Mouse (Mus musculus): ENCODE measurements at regions not wholly inside any gene's neighbourhood (a gene's known extent, or its start where the extent isn't known, plus 50 kb on each side); places are given as distances from the start of the nearest gene placed in this dataset.

GRCm38 (mm10) chrX:60833456-60833855, 59.8 kb downstream of the Sox3 start:
- DNase-seq: no peak

- DNase-seq: peak in 1 of 2 experiments; percentile 3
These were observed 61.8 kb downstream of the Sox3 start for GRCm38 (mm10) chrX:60831330-60832027.

- peak; percentile 84 to 87 for DNase-seq
These were observed 67.8 kb downstream of the Sox3 start for GRCm38 (mm10) chrX:60825181-60826080.

DNA sequence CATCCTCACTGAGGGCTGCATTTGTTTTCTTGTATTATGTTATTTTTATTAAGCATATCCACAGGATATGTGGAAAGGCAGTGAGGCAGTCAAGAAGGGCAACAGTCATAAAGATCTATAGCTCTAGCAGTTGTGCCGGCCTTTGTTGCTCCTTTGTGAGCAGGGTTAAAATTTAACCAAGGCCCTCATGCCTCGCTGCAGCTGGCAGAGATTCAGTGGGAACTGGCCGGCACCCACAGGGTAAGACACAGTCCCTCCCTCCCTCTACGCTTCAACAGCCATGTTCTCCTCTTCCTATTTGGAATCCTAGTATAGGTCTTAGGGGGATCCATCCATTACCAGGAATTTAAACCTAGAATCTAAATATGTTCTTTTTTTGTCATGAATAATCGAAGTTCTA, 94.7 kb downstream of the Sox3 start:
- no peak for DNase-seq

GRCm38 (mm10) chrX:60780766-60781165, 112.5 kb downstream of the Sox3 start:
- DNase-seq: no peak

DNA sequence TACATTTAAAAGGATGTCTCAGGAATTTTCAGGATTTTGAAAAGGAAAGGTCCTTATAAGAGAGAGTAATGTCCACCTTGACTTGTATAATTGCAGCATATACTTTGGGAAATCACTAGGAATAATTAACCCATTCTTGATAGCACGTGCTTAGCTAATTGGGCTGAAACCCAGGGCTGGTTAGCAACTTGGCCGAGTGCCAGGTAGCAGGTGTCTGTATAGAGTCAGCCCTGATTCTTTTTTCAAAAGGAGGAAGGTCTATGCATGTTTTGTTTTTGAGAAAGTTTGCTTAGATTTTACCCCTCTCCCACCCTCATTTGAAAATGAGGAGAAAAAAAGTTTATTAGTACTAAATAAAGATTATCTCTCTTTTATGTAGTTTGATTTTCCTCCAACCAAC, 113.1 kb downstream of the Sox3 start:
- peak; percentile 68 to 73 for DNase-seq

GRCm38 (mm10) chrX:60773645-60774044, 119.6 kb downstream of the Sox3 start:
- DNase-seq: no peak

DNA sequence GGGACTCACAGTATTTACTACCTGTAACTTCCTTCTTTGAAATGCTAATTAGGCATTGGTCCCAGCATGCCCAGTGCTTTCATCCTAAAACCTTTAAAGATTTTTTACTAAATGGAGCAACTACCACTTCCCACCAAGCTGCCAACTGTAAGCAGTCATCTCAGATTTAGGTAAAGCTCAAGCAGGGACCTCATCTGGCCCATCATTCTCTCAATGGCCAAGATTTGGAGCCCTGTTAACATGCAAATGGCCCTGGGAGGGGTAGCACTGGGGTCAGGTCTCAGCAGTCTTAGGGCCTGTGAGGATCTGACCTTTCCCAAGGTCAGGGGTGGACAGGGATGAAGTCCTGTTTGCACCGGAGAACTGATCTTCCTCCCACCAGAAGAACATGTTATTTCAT, 120.8 kb downstream of the Sox3 start:
- no peak for DNase-seq

DNA sequence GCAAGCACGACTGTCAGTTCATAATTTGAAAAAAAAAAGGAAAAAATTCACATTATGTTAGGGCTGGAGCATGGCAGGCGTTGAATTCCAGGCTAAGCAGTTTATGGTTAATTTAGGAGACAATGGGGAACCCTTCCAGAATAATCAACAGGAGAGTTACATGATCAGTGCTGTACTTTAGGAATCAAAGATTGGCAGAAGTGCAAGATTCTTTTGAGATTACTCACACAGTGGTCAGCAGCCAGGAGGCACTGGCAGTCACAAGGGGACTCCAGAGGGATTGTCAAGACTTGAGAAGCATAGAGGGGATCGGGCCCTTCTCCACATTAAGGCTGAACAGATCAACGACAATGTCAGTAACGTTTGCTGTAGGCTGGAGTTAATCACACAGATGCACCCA, 142.8 kb downstream of the Sox3 start:
- DNase-seq: no peak

DNA sequence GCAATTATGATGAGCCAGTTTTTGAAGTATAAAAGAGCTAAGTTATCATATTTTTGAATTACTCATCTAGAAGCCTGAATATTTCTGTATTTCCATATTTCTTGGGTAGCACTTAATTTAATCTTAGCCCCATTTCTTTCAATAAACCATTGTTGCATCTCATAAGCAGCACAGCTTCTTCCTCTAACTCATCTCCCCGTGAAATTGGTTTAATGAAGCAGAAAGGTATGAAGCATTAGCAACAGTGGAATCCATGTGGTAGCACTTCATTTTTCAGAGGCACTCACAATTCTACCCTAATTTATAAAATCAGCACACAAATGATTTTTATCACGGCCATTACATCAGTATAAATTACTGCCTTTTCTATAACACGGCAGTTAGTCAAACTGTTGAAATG, 149.3 kb downstream of the Sox3 start:
- DNase-seq: no peak

DNA sequence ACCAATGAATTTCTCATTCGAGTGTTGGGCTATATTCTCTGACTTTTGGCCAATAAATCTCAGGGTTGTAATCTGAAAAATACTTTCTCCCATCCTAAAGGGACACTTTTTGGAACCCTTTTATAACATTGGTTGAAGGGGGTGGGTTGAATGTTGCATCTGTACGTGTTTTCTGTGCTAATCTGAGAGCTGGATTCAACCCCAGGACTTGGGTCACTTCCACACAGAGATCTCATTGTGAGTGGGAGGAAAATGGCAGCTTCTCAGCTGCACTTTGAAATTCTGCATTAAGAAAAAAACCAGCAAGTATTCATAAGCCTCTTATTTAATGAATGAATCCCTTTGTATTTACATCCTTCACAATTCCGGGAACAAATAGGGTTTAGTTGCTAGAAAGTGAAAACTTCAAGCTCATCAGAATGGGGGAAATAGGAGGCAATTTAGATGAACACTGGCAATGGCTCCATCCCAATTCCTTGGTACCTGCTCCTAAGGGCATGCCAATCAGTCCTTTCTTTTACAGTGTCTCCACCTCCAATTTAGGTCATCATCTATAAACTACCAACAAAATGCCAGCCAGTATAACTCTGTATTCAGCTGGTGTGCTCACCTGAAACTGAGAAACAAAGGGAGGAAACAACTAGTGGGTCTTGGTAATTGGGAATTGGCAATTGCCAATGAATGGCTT, 150.1 kb downstream of the Sox3 start:
- no peak for DNase-seq

DNA sequence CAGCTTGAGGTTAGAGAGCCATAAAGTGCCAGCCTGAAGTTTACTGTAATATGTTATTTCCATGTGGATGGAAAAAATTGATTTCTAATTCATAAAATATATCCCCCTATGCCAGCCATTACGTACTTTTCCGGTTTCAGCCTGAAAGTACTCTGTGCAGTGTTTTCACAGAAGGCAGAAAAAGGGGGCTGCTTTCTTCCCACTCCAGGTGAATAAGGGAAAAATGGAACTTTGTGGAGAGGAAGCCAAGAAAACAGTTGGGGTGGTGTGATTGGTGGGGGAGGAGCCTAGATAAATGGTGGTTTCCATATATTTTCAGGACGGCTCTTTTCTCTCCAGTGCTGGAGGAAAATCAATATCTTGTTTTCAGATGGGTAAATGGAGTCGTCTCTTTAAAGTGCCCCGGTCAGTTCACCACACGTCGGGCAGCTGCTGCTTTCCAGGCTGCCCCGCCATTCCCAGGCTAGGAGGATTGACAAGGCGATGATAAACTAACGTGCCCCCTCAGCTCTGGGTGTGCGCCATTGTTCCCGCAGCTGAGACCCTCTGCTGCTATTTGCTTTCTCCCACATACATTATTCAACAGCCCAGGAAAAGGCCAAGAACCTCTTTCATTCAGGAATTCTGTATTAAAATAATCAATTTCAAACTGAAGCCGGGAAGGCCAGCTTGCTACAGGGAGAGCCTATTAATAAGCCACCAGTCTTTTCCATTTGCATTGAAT, 127.1 kb upstream of the Atp11c start:
- DNase-seq: no peak

DNA sequence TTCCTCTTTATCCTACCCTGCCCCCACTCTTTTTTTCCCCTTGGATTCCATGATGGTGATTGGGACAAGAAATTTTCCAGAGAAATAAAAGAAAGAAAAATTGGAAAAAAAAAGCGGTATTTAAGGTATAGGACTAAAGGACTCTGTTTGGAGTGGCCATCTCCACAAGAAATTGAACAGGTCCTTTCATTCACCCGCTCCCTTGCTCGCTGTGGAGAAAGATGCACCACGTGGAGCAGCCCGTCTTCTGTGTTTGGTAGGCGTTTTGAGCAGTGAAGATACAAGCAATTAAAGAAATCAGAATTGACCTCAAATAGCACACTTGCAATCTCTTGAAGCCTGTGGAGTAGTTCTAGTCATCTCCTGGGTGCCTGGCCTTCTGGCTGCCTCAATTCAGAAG, 126.3 kb upstream of the Atp11c start:
- no peak for DNase-seq

- no peak for DNase-seq
These were observed 125.8 kb upstream of the Atp11c start for GRCm38 (mm10) chrX:60718156-60718769.

DNA sequence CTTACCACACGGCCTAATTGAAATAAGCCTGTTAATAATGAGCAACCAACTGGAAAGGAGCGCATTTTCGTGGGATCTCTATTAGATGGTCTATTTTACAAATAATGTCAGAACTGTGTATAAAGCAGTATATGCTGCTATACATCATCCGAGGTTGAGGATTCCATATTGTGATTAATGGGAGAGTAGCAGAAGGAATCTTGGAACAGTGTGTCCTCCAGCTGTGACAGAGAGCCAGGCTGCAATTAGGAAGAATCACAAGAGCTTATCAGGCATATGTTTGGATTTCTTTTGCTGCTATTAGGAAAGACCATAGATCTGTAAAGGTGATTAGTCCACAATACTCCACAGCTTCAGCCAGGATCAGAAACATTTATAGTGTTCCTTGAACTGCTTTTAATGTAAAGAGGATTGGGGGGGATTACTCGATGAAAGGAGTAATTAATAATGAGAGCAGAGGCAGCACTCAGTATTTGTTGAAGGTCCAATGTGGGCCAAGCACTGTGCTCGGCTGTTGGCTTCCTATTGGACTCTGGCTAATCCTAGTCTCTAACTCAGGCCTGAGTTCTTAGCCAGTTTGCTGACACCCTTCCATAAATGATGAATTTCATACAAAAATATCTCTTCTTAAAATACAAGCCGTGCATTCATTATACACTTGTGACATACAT, 88.7 kb upstream of the Atp11c start:
- peak in 1 of 2 experiments; percentile 1 for DNase-seq

DNA sequence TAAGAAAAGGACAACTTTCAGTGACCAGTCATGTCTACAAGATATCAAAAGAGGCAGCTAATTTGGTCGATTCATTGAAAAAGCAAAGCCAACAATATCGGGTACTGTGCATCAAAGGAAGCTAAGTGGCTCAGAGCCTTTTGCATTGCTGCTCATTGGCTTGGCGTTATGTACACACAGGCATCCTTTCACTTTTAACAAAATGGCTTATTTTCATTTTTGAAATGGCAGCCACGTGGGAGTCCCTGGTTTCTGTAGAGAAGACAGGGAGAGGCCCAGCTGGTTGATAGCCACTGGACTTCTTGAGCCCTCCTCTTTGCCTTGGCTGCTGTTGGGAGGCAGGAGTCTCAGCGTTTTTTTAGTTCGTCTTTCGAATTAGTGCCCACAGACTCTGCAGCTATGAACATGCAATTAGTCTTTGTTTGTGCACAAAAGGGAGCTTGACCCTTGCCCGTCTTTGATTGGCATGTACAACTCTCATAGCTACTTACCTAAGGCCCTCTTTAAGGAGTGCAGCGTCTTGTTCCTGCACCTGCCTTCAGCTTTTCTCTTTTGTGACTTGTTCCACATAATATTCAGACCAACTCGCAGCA, 52.3 kb upstream of the Atp11c start:
- DNase-seq: no peak
